Mouse (Mus musculus): Measurements from ENCODE around the gene Wsb2. TPM values are rescaled to one million over a fixed set of nuclear protein-coding genes. Genes with fewer than 3 reads are reported as not detected.

The Wsb2 gene
- polyA plus RNA-seq, 1 experiment from 2014 or later, result 77.0 TPM

DNA sequence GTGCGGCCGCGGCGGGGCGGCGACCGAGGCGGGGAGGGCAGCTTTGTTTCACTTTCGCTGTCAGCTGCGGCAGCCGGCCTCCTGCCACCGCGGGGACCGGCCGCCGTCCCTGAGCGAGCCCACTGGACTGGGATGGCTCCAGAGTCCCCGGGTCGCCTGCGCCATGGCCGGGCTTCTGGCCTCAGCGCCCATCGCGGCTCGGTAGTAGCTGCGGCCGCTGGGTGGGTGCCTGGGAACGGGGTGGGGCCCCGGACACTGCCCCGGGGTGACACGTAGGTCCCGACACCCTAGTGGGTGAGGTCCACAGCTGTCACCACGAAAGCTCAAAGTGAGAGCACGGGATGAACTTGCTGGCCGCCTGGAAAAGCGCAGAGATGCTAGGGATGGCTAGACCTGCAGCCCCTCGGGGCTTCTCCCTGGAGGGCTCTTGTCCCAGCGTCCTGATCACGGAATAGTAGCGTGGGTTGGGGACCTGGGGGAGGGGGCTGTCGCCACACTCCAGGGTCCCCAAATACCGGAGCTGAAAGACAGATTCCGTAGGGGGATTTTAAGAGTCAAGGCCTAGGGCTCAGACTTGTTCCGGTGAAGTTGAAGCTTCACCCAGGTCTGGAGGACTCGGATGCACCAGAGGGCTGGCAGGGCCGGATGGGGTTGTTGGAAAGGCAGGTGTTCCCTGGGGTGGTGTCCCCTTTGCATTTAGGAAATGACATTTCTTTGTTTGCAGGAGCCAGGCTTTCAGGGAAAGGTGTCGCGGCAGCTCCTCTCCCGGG is 559 bp downstream of the Wsb2 start:
- peaks cover 55% of the 10 kb centered on the region for H3K4me1 ChIP-seq (replicated peaks)
- peak overlapping the region; percentile 83 for H3K4me3 ChIP-seq
- no peaks in the 10 kb centered on the region for H3K27me3 ChIP-seq
- peak overlapping the region; percentile 94 for H3K9ac ChIP-seq
- H3K9me3 ChIP-seq (replicated peaks), result no peaks in the 10 kb centered on the region
- H3K4me2 ChIP-seq, result peak overlapping the region; percentile 77
- ATAC-seq (replicated peaks; ENCODE audit: insufficient number of reproducible peaks, insufficient read depth, low FRiP score, low read depth), result peak; percentile 53
- peak overlapping the region; percentile 97 for H3K27ac ChIP-seq
- H3K36me3 ChIP-seq, result peaks cover 4% of the 10 kb centered on the region; the same call in 1 of the 2 replicates
- under 1% methylated on average over 46 of the region's 49 CpGs for WGBS

DNA sequence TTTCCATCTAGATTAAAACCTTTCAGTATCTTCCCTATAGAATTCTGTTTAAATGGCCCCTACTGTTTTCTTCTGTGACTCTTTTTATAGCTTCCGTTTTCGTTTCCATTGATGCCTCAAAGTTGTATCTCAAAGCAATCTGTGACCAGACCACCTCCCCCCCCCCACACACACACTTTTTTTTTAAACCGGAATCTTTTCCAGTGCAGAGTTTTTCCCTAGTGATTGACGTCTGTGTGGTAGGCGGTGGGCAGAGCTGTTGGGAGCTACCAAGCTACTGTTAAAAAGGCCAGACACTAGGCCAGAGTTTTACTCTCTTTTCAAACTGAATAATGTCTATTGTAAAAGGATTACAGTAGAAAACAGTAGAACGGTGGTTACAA is 1.1 kb downstream of the Wsb2 start:
- peak overlapping the region; percentile 94 for H3K9ac ChIP-seq
- H3K36me3 ChIP-seq, result no peaks in the 10 kb centered on the region
- H3K4me3 ChIP-seq, result peak overlapping the region; percentile 83
- H3K4me2 ChIP-seq, result peak overlapping the region; percentile 77
- no peaks in the 10 kb centered on the region for H3K9me3 ChIP-seq (replicated peaks)
- 8% methylated on average over 6 of the region's 6 CpGs for WGBS
- H3K4me1 ChIP-seq (replicated peaks), result peaks cover 60% of the 10 kb centered on the region
- no peak for ATAC-seq (replicated peaks; ENCODE audit: insufficient number of reproducible peaks, insufficient read depth, low FRiP score, low read depth)
- peak overlapping the region; percentile 97 for H3K27ac ChIP-seq
- H3K27me3 ChIP-seq, result no peaks in the 10 kb centered on the region

DNA sequence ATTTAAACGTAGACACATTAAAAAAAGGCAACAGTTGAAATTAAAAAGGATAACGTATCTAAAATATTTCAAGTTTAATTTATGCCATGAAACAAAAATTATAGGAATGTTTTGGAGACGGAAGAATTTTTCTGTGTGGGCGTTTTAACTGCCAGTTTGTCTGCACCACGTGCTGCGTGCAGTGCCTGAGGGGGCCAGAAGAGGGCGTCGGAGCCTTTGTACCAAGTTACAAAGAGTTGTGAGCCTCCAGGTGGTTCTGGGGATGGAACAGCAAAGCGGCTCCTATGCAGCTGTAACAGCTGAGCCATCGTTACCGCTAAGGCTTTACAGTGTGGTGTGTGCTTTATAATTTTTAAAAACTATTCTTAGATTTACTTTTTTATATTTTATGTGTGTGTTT is 1.6 kb downstream of the Wsb2 start:
- H3K36me3 ChIP-seq, result peaks cover 1% of the 10 kb centered on the region; the same call in 1 of the 2 replicates
- H3K9me3 ChIP-seq (replicated peaks), result no peaks in the 10 kb centered on the region
- no peak overlapping the region for H3K9ac ChIP-seq
- no peak for ATAC-seq (replicated peaks; ENCODE audit: insufficient number of reproducible peaks, insufficient read depth, low FRiP score, low read depth)
- 0 out of 2 replicates have a peak overlapping the region, but pooled peaks have one; percentile 83 for H3K4me3 ChIP-seq
- H3K4me1 ChIP-seq (replicated peaks), result peaks cover 65% of the 10 kb centered on the region
- H3K27ac ChIP-seq, result no peak overlapping the region
- 41% methylated on average over 11 of the region's 11 CpGs for WGBS
- H3K4me2 ChIP-seq, result peak overlapping the region; percentile 77
- H3K27me3 ChIP-seq, result no peaks in the 10 kb centered on the region

DNA sequence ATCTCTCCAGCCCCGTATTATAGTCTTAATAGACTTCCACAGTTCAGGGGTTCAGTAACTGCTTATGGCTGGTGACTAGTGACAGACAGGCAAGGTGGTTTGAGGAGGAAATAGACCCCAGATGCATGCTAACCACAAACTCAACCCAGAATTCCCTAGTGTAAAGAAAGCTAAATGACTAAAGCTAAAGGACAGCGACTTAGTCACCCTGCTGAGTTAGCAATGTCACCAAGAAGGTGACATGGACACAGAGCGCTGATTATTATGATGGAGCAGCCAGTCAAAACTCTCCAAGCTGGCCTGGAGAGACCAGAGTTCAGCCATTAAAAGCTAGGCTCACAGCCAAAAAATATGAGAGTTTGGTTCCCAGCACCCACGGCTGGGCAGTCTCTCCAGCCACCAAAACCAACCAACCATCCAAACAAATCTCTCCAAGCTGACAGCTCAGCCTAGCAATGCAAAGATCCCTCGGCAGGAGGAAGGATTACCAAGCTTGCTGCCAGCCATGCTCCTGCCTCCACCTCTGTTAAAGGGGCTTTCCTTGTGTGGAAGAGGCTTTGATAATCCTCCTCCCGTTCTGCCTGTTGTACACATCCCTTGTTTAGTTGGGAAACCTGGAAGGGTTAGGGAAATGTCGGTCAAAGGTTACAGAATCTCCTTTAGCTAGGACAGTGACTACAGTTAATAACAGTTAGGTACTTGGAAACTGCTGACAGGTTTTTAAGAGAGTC is 2.6 kb downstream of the Wsb2 start:
- ATAC-seq (replicated peaks; ENCODE audit: insufficient number of reproducible peaks, insufficient read depth, low FRiP score, low read depth), result no peak
- Histone ChIP-seq H3K36me3 (peaks cover 5% of the 10 kb centered on the region), H3K4me2 (peak overlapping the region; percentile 77), H3K9ac (no peak overlapping the region), H3K4me1 (replicated peaks) (peaks cover 69% of the 10 kb centered on the region), H3K4me3 (0 out of 2 replicates have a peak overlapping the region, but pooled peaks have one; percentile 7), H3K27me3 (no peaks in the 10 kb centered on the region), H3K9me3 (replicated peaks) (no peaks in the 10 kb centered on the region), H3K27ac (peak overlapping the region; percentile 88)
- WGBS, result 26% methylated on average over 7 of the region's 7 CpGs

DNA sequence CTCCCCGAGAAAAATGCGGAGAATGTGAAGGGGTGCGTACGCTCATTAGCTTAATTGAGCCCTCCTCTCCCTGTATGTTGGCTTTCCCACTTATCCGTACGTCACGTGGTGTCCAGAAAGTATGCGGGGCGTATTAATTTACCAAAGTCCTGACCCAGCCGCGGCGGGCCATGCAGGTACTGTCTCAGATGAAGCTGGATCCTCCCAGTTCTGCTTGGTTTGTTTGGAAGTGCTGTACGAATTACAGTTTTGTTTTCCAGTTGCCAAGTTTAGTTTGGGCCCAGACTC is 3.1 kb downstream of the Wsb2 start:
- H3K36me3 ChIP-seq, result peaks cover 8% of the 10 kb centered on the region
- no peak for ATAC-seq (replicated peaks; ENCODE audit: insufficient number of reproducible peaks, insufficient read depth, low FRiP score, low read depth)
- H3K4me2 ChIP-seq, result peak overlapping the region; percentile 77
- no peak overlapping the region for H3K9ac ChIP-seq
- H3K27me3 ChIP-seq, result no peaks in the 10 kb centered on the region
- peak overlapping the region; percentile 88 for H3K27ac ChIP-seq
- H3K4me3 ChIP-seq, result 0 out of 2 replicates have a peak overlapping the region, but pooled peaks have one; percentile 7
- H3K4me1 ChIP-seq (replicated peaks), result peaks cover 69% of the 10 kb centered on the region
- no peaks in the 10 kb centered on the region for H3K9me3 ChIP-seq (replicated peaks)
- 44% methylated on average over 13 of the region's 13 CpGs for WGBS

DNA sequence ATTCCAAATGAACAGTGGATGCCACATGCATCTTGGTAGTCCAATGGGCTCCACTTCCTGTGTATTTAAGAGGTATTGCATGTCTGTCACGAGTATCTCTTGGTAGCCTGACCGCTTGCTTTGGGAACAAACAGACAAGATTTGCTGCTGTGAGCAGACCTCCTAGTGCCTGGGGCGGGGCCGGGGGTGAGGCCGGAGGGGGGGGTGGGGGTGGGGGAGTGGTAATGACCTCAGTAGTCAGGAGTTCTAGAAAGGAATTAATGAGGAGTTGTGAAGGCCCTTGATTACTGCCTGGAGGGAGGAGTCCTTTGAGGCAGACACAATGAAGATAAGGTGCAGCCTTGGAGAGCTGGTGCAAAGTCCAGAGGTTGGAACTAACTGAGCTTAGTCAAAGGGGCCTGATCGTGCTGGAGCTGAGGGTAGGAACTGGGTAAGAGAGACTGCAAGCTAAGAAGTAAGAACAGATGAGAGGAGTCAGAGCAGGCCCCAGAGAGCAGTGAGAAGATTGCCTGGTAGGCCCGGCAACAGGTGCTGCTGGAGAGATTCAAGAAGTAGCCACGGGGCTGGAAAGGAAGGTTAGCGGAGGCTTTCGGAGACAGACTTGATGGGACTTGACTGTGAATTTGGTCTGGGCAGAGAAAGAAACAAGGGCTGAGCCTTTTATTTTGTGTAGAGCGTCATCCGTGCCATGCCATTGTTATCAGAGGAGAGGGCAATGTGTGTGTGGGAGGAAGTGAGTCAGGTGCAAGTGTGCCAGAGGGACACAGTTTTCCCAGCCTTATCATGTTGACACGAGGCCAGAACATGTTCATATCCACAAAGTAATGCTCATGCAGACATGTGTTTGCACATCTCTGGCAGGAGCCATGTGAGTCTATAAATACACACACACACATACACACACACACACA is 3.8 kb downstream of the Wsb2 start:
- no peak overlapping the region for H3K4me3 ChIP-seq
- H3K4me2 ChIP-seq, result peak overlapping the region; percentile 77
- peak overlapping the region; percentile 88 for H3K27ac ChIP-seq
- WGBS, result 23% methylated on average over 13 of the region's 13 CpGs
- peak overlapping the region; percentile 39 for H3K9ac ChIP-seq
- H3K36me3 ChIP-seq, result peaks cover 12% of the 10 kb centered on the region
- no peaks in the 10 kb centered on the region for H3K27me3 ChIP-seq
- peaks cover 68% of the 10 kb centered on the region for H3K4me1 ChIP-seq (replicated peaks)
- ATAC-seq (replicated peaks; ENCODE audit: insufficient number of reproducible peaks, insufficient read depth, low FRiP score, low read depth), result no peak; the same call in 1 of the 2 replicates
- H3K9me3 ChIP-seq (replicated peaks), result no peaks in the 10 kb centered on the region

DNA sequence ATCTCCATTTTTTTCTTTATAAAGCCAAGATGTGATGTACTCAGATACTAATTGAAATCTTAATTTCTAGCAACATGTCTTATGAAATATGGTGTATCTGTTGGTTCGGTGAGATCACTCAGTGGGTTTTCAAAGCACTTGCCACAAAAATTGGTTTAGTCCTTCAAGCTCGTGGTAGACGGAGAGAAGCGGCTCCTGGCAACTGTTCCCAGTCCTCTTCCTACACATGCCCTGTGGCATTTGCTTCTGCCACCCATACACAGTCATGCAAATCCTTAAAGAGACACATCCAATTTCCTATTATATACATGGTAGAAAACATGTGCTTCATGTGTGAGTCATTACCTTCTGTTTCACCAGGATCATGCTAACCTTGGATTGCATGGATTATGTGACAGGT is 4.5 kb downstream of the Wsb2 start:
- no peak for ATAC-seq (replicated peaks; ENCODE audit: insufficient number of reproducible peaks, insufficient read depth, low FRiP score, low read depth)
- H3K4me1 ChIP-seq (replicated peaks), result peaks cover 61% of the 10 kb centered on the region
- 68% methylated on average over 4 of the region's 4 CpGs for WGBS
- H3K27ac ChIP-seq, result peak overlapping the region; percentile 44
- H3K9me3 ChIP-seq (replicated peaks), result no peaks in the 10 kb centered on the region
- no peak overlapping the region for H3K4me2 ChIP-seq
- no peak overlapping the region for H3K9ac ChIP-seq
- peaks cover 13% of the 10 kb centered on the region for H3K36me3 ChIP-seq
- no peak overlapping the region for H3K4me3 ChIP-seq
- H3K27me3 ChIP-seq, result no peaks in the 10 kb centered on the region

DNA sequence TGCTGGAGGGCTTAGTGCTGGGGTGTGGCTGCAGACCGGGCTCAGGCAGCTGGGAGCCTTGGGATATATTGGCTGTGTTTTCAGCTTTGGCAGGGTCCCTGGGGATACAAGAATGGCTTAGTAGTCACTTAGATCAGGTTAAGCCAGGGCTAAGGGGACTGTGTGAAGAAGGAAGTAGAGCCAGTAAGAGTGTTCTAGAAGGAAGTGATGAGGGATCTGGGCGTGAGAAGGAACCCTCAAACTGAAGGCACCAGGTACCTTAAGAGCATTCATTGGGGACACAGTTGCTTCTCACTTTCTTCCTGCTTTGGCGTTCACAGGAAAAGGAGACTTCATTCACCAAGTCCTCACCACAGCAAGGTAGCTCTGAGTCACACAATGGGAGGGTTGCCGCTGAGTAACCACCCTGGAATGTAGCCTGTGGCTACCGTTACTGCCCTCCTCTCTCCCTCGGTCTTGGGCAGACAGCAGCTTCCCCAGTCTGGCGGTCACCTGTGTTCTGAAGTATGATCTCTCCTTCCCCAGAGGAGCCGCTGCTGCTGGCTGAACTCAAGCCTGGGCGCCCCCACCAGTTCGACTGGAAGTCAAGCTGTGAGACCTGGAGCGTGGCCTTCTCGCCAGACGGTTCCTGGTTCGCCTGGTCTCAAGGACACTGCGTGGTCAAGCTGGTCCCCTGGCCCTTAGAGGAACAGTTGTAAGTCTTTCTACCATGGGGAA is 6.1 kb downstream of the Wsb2 start:
- ATAC-seq (replicated peaks; ENCODE audit: insufficient number of reproducible peaks, insufficient read depth, low FRiP score, low read depth), result no peak
- WGBS, result 41% methylated on average over 15 of the region's 15 CpGs
- no peaks in the 10 kb centered on the region for H3K9me3 ChIP-seq (replicated peaks)
- H3K36me3 ChIP-seq, result peaks cover 26% of the 10 kb centered on the region
- no peak overlapping the region for H3K4me2 ChIP-seq
- no peak overlapping the region for H3K4me3 ChIP-seq
- peak overlapping the region; percentile 56 for H3K27ac ChIP-seq
- peak overlapping the region; percentile 3; the same call in 1 of the 2 replicates for H3K9ac ChIP-seq
- no peaks in the 10 kb centered on the region for H3K27me3 ChIP-seq
- peaks cover 59% of the 10 kb centered on the region for H3K4me1 ChIP-seq (replicated peaks)

DNA sequence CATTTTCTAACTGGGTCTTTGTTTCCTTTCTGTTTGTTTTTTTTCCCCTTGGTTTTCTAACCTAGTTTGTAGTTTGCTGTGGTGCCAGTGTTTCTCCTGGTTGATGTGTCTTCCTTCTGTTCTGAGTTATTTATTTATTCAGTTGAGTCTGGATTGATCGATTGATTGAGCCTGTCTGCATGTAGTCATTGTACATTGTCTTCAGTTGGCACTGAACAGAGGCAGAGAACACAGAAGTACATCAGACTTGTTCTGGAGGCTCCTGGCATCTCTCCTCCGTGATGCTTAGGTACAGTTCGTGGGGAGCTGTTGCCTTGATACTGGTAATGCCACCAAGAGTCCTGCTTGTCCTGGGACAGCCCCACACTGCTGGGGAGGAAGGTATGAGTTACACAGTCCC is 7.7 kb downstream of the Wsb2 start:
- Histone ChIP-seq H3K27me3 (no peaks in the 10 kb centered on the region), H3K4me3 (no peak overlapping the region), H3K27ac (no peak overlapping the region), H3K9me3 (replicated peaks) (no peaks in the 10 kb centered on the region), H3K4me2 (no peak overlapping the region), H3K36me3 (peaks cover 37% of the 10 kb centered on the region), H3K4me1 (replicated peaks) (peaks cover 44% of the 10 kb centered on the region), H3K9ac (no peak overlapping the region)
- 84% methylated on average over 3 of the region's 3 CpGs for whole genome bisulfite sequencing
- no peak for ATAC-seq (replicated peaks; ENCODE audit: insufficient number of reproducible peaks, insufficient read depth, low FRiP score, low read depth)

DNA sequence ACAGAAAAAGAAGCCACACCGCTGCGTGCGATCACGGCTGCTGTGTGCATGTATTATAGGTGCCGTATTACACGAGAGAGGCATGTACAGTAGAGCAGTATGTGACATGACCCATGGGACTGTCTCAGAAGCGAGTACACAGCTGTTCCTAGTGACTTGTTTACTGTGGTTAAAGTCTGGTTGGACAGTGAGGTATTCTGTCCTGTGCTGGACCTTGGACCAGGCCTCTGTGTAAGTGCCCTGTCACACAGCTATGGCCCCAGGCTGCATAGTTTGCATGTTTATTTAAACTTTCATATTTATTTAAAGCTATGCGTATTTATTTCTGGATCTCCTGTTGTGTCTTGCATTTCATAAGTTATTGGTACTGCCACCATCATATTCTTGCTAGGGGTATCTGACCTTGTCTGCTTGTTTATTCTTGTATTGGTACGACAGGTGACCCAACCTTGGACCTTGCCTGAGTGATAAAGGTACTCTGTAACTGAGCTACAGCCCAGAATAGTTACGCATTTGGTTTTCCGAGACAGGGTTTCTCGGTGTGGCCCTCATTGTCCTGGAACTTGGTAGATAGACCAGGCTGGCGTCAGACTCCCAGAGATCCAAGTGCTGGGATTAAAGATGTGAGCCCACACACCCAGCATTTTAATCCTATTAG is 8.9 kb downstream of the Wsb2 start:
- ATAC-seq (replicated peaks; ENCODE audit: insufficient number of reproducible peaks, insufficient read depth, low FRiP score, low read depth), result no peak
- WGBS, result 89% methylated on average over 13 of the region's 13 CpGs
- H3K4me1 ChIP-seq (replicated peaks), result peaks cover 37% of the 10 kb centered on the region
- no peak overlapping the region for H3K27ac ChIP-seq
- no peak overlapping the region for H3K4me3 ChIP-seq
- no peak overlapping the region for H3K9ac ChIP-seq
- H3K27me3 ChIP-seq, result no peaks in the 10 kb centered on the region
- no peaks in the 10 kb centered on the region for H3K9me3 ChIP-seq (replicated peaks)
- peaks cover 49% of the 10 kb centered on the region for H3K36me3 ChIP-seq
- H3K4me2 ChIP-seq, result no peak overlapping the region

All from heart, embryonic 15.5 days (tissue).